Mouse (Mus musculus) hindbrain, embryonic 14.5 days (tissue): ENCODE data around the gene Skint5. TPM values are rescaled to one million over a fixed set of nuclear protein-coding genes. Genes with fewer than 3 reads are reported as not detected.
"Not testable (repeated sequence)": the region's sequence is repeated elsewhere in the genome, so short reads cannot be mapped to it uniquely, and the experiment has no call there.

Experiments
- ATAC-seq: fragments of 200-750 bp; cut with Nextera tagmentation; 2 replicates; pipeline ENCODE4 v1.8.0; 2017; ENCODE audit warnings: moderate number of reproducible peaks, mild to moderate bottlenecking, moderate TSS enrichment, moderate library complexity; ENCODE audit not compliant: low FRiP score
- DNase-seq: peaks from one replicate; pipeline ENCODE4 v3.0.0-alpha.2; 2015; ENCODE audit warnings: low spot score
- H3K27ac ChIP-seq: fragments of 300-500 bp; sonication (generic); 2 replicates; pipeline ENCODE4 v1.5.1; 2014; ENCODE audit warnings: mild to moderate bottlenecking, moderate library complexity
- H3K27me3 ChIP-seq: fragments of 300-500 bp; sonication (generic); 2 replicates; pipeline ENCODE4 v1.6.1; 2014; ENCODE audit warnings: mild to moderate bottlenecking, low read length, mixed read lengths; ENCODE audit not compliant: control insufficient read depth, insufficient read depth
- H3K36me3 ChIP-seq: fragments of 300-500 bp; sonication (generic); replicated peaks from 2 replicates; pipeline ENCODE4 v1.6.1; 2014; ENCODE audit not compliant: control insufficient read depth, insufficient read depth
- H3K4me1 ChIP-seq: fragments of 300-500 bp; sonication (generic); replicated peaks from 2 replicates; pipeline ENCODE4 v1.6.1; 2014; ENCODE audit warnings: antibody characterized with exemption, low read length, mixed read lengths; ENCODE audit not compliant: control insufficient read depth, insufficient read depth
- H3K4me2 ChIP-seq: fragments of 300-500 bp; sonication (generic); replicated peaks from 2 replicates; pipeline ENCODE4 v1.6.1; 2014; ENCODE audit warnings: mild to moderate bottlenecking, moderate library complexity
- H3K4me3 ChIP-seq: fragments of 300-500 bp; sonication (generic); replicated peaks from 2 replicates; pipeline ENCODE4 v1.5.1; 2014; ENCODE audit warnings: mild to moderate bottlenecking, low read length
- H3K9ac ChIP-seq: fragments of 300-500 bp; sonication (generic); 2 replicates; pipeline ENCODE4 v1.6.1; 2014
- H3K9me3 ChIP-seq: fragments of 300-500 bp; sonication (generic); 2 replicates; pipeline ENCODE4 v1.6.1; 2016; ENCODE audit warnings: low read length; ENCODE audit not compliant: control insufficient read depth
- WGBS: fragments of 180-500 bp; shearing (Covaris S2); extraction: QIAGEN DNeasy Blood & Tissue Kit; methylation state at CpG from one replicate; pipeline ENCODE4 v1.1.7; 2014; 5-methylcytosine and 5-hydroxymethylcytosine counted together
- polyA plus RNA-seq: library from polyadenylated mRNA; unstranded; fragments of >200 nt; fragmentation: Nextera tagmentation; extraction: Ambion mirVana; gene quantifications from 2 replicates; pipeline ENCODE4 v1.2.1, GENCODE M21; 2014

Gene Skint5
- not detected in 2 replicates for polyA plus RNA-seq

GRCm38 (mm10) chr4:113999403-113999802 lies at the start of gene Skint5:
Skint5 (minus strand) TSS chr4:113999503.
- Histone ChIP-seq H3K36me3 (no peaks in the 10 kb centered on the region), H3K4me3 (no peak within 1 kb of the TSS), H3K9ac (no peak within 1 kb of the TSS), H3K4me1 (no peaks in the 10 kb centered on the region), H3K9me3 (peaks cover 23% of the 10 kb centered on the region), H3K4me2 (no peak within 1 kb of the TSS), H3K27me3 (no peaks in the 10 kb centered on the region), H3K27ac (no peak within 1 kb of the TSS)
- DNase-seq (no peak), ATAC-seq (no peak)
- WGBS: 91% methylated on average over 3 of the region's 3 CpGs

GRCm38 (mm10) chr4:113957343-113957742 lies 42.0 kb downstream of the Skint5 start:
- 52% methylated on average over 1 of the region's 1 CpGs for WGBS
- ATAC-seq (no peak), DNase-seq (no peak)
- Histone ChIP-seq H3K27ac (no peak overlapping the region), H3K9ac (no peak overlapping the region), H3K36me3 (no peaks in the 10 kb centered on the region), H3K27me3 (no peaks in the 10 kb centered on the region), H3K9me3 (peaks cover 40% of the 10 kb centered on the region), H3K4me1 (no peaks in the 10 kb centered on the region), H3K4me3 (no peak overlapping the region), H3K4me2 (no peak overlapping the region)

DNA sequence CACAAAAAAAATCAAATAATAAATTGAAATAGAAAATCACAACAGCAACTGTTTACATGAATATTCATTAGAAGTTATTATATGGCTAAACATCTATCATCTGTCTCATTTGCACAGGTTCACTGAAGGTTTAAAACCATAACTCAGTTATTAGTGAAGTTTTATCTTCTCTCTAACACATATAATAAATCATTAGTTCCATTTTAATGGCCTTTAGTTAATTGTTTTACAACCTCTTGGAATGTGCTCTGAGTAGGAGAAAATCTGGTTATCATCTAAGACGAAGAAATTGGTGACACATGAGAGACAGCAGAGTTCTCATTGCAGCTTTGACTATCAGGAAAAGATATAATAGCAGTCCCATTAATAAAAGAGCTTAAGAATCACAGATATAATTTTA lies 235.1 kb downstream of the Skint5 start:
- 80% methylated on average over 1 of the region's 1 CpGs for WGBS
- H3K4me1 ChIP-seq: no peaks in the 10 kb centered on the region

DNA sequence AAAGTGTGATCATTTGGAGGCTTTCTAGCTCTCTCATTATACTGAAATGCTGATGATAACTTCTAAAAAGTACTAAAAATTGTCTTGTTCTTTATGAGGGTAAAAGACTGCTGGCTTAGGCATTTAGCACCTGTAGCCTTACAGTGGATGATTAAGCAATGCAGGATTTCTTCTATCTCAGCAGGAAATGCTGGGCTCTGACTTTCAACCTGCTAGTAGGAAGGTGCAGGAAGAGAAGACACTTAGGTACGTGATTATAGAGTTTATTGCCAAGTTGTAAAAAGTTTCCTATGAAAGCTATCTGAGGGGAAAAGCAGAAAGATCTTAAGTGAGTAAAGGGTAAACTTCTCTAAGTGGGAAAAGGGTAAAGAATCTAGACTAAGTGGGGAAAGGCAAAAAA lies 235.6 kb downstream of the Skint5 start:
- DNase-seq (no peak), ATAC-seq (no peak)
- Histone ChIP-seq H3K4me1 (no peaks in the 10 kb centered on the region), H3K4me2 (no peak overlapping the region), H3K27ac (no peak overlapping the region), H3K4me3 (no peak overlapping the region), H3K9ac (no peak overlapping the region), H3K9me3 (peaks cover 28% of the 10 kb centered on the region), H3K27me3 (no peaks in the 10 kb centered on the region), H3K36me3 (no peaks in the 10 kb centered on the region)
- 59% methylated on average over 1 of the region's 1 CpGs for WGBS

More for the DNA sequence above, 235.1 kb downstream of the Skint5 start:
- Histone ChIP-seq H3K4me3 (no peak overlapping the region), H3K9me3 (peaks cover 24% of the 10 kb centered on the region), H3K27me3 (no peaks in the 10 kb centered on the region), H3K9ac (no peak overlapping the region), H3K4me2 (no peak overlapping the region), H3K27ac (no peak overlapping the region), H3K36me3 (no peaks in the 10 kb centered on the region)
- DNase-seq: no peak
- no peak for ATAC-seq

DNA sequence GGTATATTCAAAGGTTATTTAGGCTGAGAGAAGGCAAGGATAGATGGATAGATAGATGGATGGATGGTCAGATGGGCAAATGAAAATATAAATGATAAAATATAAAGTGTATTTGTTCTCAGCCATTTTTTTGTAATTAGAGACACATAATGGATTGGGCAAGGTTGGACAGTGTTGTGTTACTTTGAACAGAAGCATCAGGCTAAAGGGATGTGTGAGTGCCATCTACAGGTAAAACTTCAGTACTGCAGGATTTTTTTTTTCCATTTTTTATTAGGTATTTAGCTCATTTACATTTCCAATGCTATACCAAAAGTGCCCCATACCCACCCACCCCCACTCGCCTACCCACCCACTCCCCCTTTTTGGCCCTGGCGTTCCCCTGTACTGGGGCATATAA lies 551.1 kb downstream of the Skint5 start:
- not testable (repeated sequence) for H3K4me1 ChIP-seq, H3K36me3 ChIP-seq, H3K4me3 ChIP-seq, H3K9ac ChIP-seq, H3K27me3 ChIP-seq, DNase-seq, ATAC-seq, H3K4me2 ChIP-seq, H3K27ac ChIP-seq
- WGBS: 70% methylated on average over 1 of the region's 2 CpGs
- H3K9me3 ChIP-seq: peaks cover 28% of the 10 kb centered on the region

Other genes starting within 250 kb of the Skint5 start
- not detected in 2 replicates for gene Skint11, start 163.9 kb upstream of the Skint5 start, polyA plus RNA-seq